Mouse (Mus musculus) embryonic facial prominence, embryonic 12.5 days (tissue): ENCODE results near the gene Ramp3. TPM values are rescaled to one million over a fixed set of nuclear protein-coding genes. Genes with fewer than 3 reads are reported as not detected.
"Not testable (repeated sequence)": the region's sequence is repeated elsewhere in the genome, so short reads cannot be mapped to it uniquely, and the experiment has no call there.

Source experiments
- ATAC-seq: fragments of 200-750 bp; cut with Nextera tagmentation; 2 replicates; pipeline ENCODE4 v1.8.0; 2017; ENCODE audit not compliant: insufficient number of reproducible peaks, insufficient read depth, low FRiP score, low TSS enrichment
- H3K27ac ChIP-seq: fragments of 300-500 bp; sonication (generic); 2 replicates; pipeline ENCODE4 v1.5.1; 2016; ENCODE audit warnings: mild to moderate bottlenecking
- H3K27me3 ChIP-seq: fragments of 300-500 bp; sonication (generic); 2 replicates; pipeline ENCODE4 v1.6.1; 2016; ENCODE audit warnings: mild to moderate bottlenecking, moderate library complexity
- H3K36me3 ChIP-seq: fragments of 300-500 bp; sonication (generic); 2 replicates; pipeline ENCODE4 v1.6.1; 2016; ENCODE audit warnings: mild to moderate bottlenecking
- H3K4me1 ChIP-seq: fragments of 300-500 bp; sonication (generic); 2 replicates; pipeline ENCODE4 v1.6.1; 2016
- H3K4me2 ChIP-seq: fragments of 300-500 bp; sonication (generic); replicated peaks from 2 replicates; pipeline ENCODE4 v1.6.1; 2016; ENCODE audit warnings: mild to moderate bottlenecking, moderate library complexity
- H3K4me3 ChIP-seq: fragments of 300-500 bp; sonication (generic); 2 replicates; pipeline ENCODE4 v1.5.1; 2016; ENCODE audit warnings: mild to moderate bottlenecking
- H3K9ac ChIP-seq: fragments of 300-500 bp; sonication (generic); 2 replicates; pipeline ENCODE4 v1.6.1; 2016; ENCODE audit warnings: mild to moderate bottlenecking, moderate library complexity
- H3K9me3 ChIP-seq: fragments of 300-500 bp; sonication (generic); 2 replicates; pipeline ENCODE4 v1.6.1; 2016; ENCODE audit warnings: mild to moderate bottlenecking, moderate library complexity
- WGBS: fragments of 180-500 bp; shearing (Covaris S2); methylation state at CpG from one replicate; pipeline ENCODE4 v1.1.7; 2016; 5-methylcytosine and 5-hydroxymethylcytosine counted together
- polyA plus RNA-seq: library from polyadenylated mRNA; unstranded; fragments of >200 nt; fragmentation: Nextera tagmentation; extraction: Ambion mirVana; gene quantifications from 2 replicates; pipeline ENCODE4 v1.2.1, GENCODE M21; 2016

Ramp3 gene
- polyA plus RNA-seq, 1 experiment from 2014 or later = 5.5 TPM

DNA sequence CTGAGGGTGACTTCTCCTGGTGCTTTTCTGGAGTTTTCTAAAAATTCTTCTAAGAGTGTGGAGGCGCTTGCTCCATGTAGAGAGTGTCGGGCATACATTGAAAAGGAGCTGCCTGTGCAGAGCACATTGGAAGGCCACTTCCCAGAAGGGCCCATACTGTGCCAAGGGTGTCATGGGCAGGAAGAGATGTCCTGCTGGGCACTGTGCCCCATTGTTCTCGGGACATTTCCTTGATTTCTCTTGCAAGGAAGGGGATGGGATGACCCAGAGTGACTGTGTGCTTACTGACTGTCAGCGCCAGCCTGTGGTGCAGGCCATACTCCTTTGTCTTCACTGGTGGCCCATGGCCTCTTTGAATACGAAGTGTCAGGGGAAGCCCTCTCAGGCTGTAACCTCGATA is 19.2 kb upstream of the Ramp3 start:
- no peak overlapping the region for H3K27ac ChIP-seq
- H3K4me2 ChIP-seq = no peak overlapping the region
- H3K27me3 ChIP-seq = no peaks in the 10 kb centered on the region
- WGBS = 75% methylated on average over 6 of the region's 6 CpGs
- H3K4me1 ChIP-seq = no peaks in the 10 kb centered on the region
- H3K4me3 ChIP-seq = no peak overlapping the region
- H3K9ac ChIP-seq = no peak overlapping the region
- H3K36me3 ChIP-seq = no peaks in the 10 kb centered on the region
- no peaks in the 10 kb centered on the region for H3K9me3 ChIP-seq
- no peak for ATAC-seq

DNA sequence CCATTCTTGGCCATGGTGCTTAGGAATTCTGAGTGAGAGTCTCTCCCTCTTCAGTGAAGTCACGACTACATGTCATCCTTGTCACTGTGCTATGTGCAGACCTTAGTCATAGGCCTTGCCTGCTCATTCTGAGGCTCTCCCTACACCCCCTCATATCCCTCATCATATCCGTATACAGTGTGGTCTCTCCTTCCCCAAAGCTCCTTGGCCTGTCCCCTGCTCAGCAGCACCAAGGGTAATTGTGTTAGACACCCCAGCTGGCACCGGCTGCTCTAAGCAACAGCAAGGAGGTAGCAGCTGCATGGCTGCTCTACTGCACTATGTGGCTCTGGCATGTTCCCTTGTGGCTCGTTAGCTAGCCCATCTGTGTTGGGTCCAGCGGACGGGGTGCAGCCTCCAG is 13.8 kb upstream of the Ramp3 start:
- Histone ChIP-seq H3K9me3 (no peaks in the 10 kb centered on the region), H3K9ac (no peak overlapping the region), H3K27ac (no peak overlapping the region), H3K4me2 (no peak overlapping the region), H3K36me3 (no peaks in the 10 kb centered on the region), H3K4me1 (no peaks in the 10 kb centered on the region), H3K4me3 (no peak overlapping the region), H3K27me3 (no peaks in the 10 kb centered on the region)
- 75% methylated on average over 6 of the region's 6 CpGs for WGBS
- no peak for ATAC-seq

DNA sequence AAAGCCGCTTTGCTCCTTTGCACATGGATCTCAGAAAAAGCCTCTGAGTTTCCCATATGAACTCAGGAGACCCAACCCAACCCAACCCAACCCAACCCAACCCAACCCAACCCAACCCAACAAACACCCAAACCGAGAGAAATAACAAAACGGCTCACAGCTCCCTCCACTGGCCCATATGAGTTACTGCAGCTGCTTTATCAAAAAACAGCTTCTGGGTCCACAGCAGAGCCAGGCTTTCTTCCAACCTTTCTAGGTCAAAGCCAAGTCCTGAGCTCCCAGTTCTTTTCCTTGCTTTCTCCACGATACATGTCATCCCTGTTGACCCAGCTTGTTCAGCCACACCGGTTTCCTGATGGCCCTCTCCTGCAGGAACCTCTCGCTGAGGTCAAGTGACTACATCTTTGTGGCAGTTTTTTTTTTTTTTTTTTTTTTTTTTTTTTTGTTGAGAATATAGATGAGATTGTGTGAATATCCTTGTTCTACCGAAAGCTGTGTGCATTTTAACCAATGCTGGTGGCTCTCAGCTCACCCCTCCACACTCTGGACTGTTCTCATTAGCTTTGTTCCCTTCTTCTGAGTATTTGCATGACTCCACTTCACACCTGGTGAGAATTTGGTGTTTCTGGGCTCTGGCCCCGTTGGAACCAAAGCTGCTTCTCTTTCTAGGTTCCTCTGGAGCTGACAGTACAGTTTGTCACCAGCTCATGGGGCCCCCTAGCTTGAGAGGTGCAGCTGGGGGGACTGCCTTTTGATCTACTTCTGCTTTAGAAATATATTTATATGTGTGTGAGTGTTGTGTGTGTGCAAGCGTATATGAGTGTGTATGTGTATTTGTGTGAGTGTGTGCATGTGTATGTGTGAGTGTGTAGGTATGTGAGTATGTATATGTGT is 10.2 kb upstream of the Ramp3 start:
- no peak overlapping the region; the same call in 1 of the 2 replicates for H3K27ac ChIP-seq
- WGBS = 64% methylated on average over 9 of the region's 9 CpGs

DNA sequence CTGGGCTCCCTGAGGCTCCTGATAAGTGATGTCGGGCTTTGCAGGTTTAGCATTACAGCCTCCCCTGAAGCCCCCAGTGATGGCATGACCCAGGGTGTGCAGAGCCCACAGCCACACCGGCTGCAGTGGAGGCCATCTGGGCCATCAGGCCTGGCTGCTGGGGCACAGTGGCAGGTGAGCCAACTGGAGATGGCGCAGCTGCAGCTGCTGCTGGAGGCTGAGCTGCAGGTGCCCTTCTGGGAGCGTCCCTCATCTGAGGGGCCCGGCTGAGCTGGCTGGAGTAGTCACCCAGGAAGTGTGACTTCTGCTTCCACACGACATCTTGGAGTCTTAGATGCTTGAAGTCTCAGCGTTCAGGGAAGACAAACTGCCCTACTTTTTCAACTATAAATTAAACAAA is 7.8 kb upstream of the Ramp3 start:
- Histone ChIP-seq H3K27ac (no peak overlapping the region), H3K27me3 (no peaks in the 10 kb centered on the region), H3K4me2 (no peak overlapping the region), H3K4me1 (no peaks in the 10 kb centered on the region), H3K36me3 (no peaks in the 10 kb centered on the region), H3K9ac (no peak overlapping the region), H3K9me3 (no peaks in the 10 kb centered on the region), H3K4me3 (no peak overlapping the region)
- WGBS = 73% methylated on average over 7 of the region's 7 CpGs
- no peak for ATAC-seq

More for the DNA sequence above, 10.2 kb upstream of the Ramp3 start:
- H3K36me3 ChIP-seq = no peaks in the 10 kb centered on the region
- no peaks in the 10 kb centered on the region for H3K4me1 ChIP-seq
- H3K4me2 ChIP-seq = no peak overlapping the region
- ATAC-seq = no peak
- H3K4me3 ChIP-seq = no peak overlapping the region
- H3K9ac ChIP-seq = 0 out of 2 replicates have a peak overlapping the region, but pooled peaks have one; percentile 15
- no peaks in the 10 kb centered on the region for H3K9me3 ChIP-seq
- H3K27me3 ChIP-seq = no peaks in the 10 kb centered on the region

DNA sequence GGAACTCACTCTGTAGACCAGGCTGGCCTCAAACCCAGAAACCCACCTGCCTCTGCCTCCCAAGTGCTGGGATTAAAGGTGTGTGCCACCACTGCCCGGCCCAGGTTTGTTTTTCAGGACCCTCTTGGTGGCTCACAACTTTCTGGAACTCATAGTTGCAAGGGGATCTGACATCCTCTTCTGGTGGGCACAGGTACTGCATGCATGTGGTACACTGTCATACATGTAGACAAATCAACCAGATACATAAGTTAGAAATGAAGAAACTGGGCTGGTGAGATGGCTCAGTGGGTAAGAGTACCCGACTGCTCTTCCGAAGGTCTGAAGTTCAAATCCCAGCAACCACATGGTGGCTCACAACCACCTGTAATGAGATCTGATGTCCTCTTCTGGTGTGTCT is 5.3 kb upstream of the Ramp3 start:
- H3K4me1 ChIP-seq, ATAC-seq, H3K9ac ChIP-seq, H3K27ac ChIP-seq, H3K4me3 ChIP-seq, H3K9me3 ChIP-seq, H3K4me2 ChIP-seq, H3K27me3 ChIP-seq, H3K36me3 ChIP-seq: not testable (repeated sequence)
- WGBS = 70% methylated on average over 3 of the region's 3 CpGs

DNA sequence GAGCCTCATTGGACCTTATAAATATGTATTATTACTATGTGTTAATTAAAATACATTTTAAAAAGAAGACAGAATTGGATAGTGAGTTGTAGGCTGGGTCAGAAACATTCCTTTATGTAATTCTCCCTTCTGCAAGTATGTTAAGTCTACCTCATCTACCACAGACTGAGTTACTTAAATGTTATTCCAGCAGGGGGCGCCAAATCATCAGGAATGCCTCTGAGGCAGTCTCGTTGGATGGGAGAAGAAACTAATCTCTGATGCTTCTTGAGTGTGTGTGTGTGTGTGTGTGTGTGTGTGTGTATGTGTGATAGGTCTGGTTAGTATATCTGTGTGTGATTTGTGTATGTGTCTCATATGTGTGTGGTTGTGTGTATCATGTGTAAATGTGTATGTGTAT is 3.4 kb upstream of the Ramp3 start:
- no peak for ATAC-seq

DNA sequence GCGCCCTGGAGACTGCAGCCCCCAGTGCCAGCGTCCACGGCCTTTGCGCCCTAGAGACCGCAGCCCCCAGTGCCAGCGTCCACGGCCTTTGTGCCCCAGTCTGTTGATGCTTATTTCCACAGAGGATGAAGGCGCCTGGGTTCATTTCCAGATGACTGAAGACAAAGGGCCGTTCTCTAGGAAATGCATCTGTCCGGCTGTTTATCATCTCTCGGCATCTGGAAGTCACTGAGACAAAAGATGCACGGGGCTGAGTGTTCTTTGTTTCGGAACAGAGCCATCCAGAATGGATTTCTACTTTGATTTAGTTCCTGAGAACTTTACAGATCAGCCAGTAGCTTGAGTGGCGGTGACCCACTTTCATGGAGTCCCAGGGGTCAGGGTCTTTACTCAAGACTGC is 2.9 kb downstream of the Ramp3 start:
- ATAC-seq = no peak
- no peak overlapping the region for H3K4me3 ChIP-seq
- H3K9me3 ChIP-seq = no peaks in the 10 kb centered on the region
- no peak overlapping the region for H3K4me2 ChIP-seq
- no peaks in the 10 kb centered on the region for H3K4me1 ChIP-seq
- 75% methylated on average over 14 of the region's 14 CpGs for WGBS
- H3K36me3 ChIP-seq = no peaks in the 10 kb centered on the region
- H3K9ac ChIP-seq = no peak overlapping the region
- no peaks in the 10 kb centered on the region for H3K27me3 ChIP-seq
- no peak overlapping the region for H3K27ac ChIP-seq

More for the DNA sequence above, 3.4 kb upstream of the Ramp3 start:
- Histone ChIP-seq H3K27ac (no peak overlapping the region), H3K4me1 (no peaks in the 10 kb centered on the region), H3K4me2 (no peak overlapping the region), H3K9ac (no peak overlapping the region), H3K4me3 (no peak overlapping the region), H3K27me3 (no peaks in the 10 kb centered on the region), H3K36me3 (no peaks in the 10 kb centered on the region), H3K9me3 (no peaks in the 10 kb centered on the region)
- 0% methylated on average over 2 of the region's 2 CpGs for WGBS

DNA sequence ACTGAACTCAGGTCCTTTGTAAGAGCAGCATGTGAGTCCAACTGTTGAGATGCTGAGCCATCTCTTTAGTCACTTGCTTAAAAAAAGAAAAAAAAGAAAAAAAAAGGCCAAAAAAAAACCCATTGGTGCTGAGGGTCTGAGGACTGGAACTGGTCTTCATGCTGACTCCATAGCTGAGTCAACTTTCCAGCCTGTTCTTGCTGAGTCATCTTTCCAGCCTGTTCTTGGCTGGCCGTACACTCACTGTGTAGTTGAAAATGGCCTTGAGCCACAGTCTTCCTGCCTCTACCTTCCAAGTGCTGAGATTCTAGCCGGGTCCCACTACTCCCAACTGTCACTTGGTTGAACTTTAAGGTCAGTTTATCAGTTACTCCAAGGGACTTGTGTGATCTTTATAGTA is 8.3 kb downstream of the Ramp3 start:
- Histone ChIP-seq H3K27me3 (no peaks in the 10 kb centered on the region), H3K4me1 (peaks cover 3% of the 10 kb centered on the region; the same call in 1 of the 2 replicates), H3K9ac (no peak overlapping the region), H3K27ac (no peak overlapping the region), H3K9me3 (no peaks in the 10 kb centered on the region), H3K36me3 (no peaks in the 10 kb centered on the region), H3K4me3 (no peak overlapping the region), H3K4me2 (no peak overlapping the region)
- 77% methylated on average over 2 of the region's 2 CpGs for WGBS
- no peak for ATAC-seq

DNA sequence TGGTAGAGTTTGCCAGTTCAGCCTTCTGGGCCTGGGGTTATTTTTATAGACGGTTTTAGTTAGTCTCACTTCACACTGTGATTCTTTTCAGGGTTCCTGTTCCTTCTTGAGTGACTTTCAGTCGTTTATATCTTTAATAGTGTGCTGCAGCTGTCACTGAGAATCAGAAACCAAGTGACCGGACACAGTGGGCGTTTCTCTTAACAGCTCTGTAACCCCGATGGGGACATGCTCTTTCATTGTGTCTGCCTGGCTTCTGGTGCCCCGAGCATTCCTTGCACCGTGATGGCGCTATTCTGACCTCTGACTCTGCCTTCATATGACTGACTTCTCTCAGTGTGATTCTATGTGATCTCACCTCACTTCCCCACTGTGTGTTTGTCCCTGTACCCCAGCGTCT is 10.7 kb downstream of the Ramp3 start:
- no peak for ATAC-seq
- Histone ChIP-seq H3K27ac (no peak overlapping the region), H3K9ac (no peak overlapping the region), H3K4me2 (no peak overlapping the region), H3K4me3 (no peak overlapping the region), H3K27me3 (no peaks in the 10 kb centered on the region), H3K36me3 (no peaks in the 10 kb centered on the region), H3K9me3 (no peaks in the 10 kb centered on the region), H3K4me1 (peaks cover 3% of the 10 kb centered on the region; the same call in 1 of the 2 replicates)
- WGBS = 39% methylated on average over 9 of the region's 9 CpGs

DNA sequence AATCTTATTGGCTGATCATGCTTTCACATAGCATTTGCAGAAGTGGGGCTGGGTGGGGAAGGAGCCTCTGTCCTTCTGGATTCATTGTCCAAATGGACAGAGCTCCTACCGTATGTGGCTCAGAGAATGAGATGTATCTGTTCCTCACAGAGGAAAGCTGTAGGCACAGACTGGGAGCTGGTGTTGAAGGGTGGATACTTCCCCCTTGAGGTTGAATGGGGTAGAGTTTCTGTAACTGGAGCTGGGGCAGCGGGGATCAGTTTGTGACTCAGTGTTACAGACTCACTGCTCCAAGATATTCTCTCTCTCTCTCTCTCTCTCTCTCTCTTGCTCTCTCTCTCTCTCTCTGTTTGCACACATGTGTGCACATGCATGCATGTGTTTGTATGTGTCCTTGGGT is 11.7 kb downstream of the Ramp3 start:
- H3K27me3 ChIP-seq = no peaks in the 10 kb centered on the region
- H3K36me3 ChIP-seq = no peaks in the 10 kb centered on the region
- no peak overlapping the region for H3K4me2 ChIP-seq
- WGBS = 34% methylated on average over 2 of the region's 2 CpGs
- H3K9ac ChIP-seq = no peak overlapping the region
- H3K4me1 ChIP-seq = peaks cover 3% of the 10 kb centered on the region; the same call in 1 of the 2 replicates
- no peak overlapping the region for H3K4me3 ChIP-seq
- ATAC-seq = no peak
- H3K9me3 ChIP-seq = no peaks in the 10 kb centered on the region
- no peak overlapping the region for H3K27ac ChIP-seq

DNA sequence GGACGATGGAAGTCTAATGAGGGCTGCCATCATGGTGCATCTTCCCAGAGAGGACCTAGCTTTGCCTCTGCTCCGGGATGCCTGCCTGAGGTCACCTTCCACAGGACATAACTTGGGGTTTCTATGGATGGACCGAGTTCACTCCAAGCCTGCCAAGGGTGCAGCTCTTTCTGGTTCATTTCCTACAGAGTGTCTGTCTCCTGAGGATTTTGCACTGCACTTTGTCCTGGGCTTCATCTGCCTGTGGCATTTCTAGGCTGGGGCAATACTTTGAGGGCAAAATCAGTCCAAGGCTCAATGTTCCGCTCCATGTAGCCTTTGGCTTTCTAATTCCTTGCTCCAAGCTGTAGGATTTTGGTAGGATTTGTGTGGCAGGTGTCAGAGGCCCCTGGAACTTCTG is 12.5 kb downstream of the Ramp3 start:
- no peak for ATAC-seq
- Histone ChIP-seq H3K4me3 (no peak overlapping the region), H3K27me3 (no peaks in the 10 kb centered on the region), H3K4me2 (no peak overlapping the region), H3K36me3 (no peaks in the 10 kb centered on the region), H3K9ac (no peak overlapping the region), H3K4me1 (peaks cover 3% of the 10 kb centered on the region; the same call in 1 of the 2 replicates), H3K9me3 (no peaks in the 10 kb centered on the region), H3K27ac (no peak overlapping the region)
- WGBS = 87% methylated on average over 4 of the region's 4 CpGs

DNA sequence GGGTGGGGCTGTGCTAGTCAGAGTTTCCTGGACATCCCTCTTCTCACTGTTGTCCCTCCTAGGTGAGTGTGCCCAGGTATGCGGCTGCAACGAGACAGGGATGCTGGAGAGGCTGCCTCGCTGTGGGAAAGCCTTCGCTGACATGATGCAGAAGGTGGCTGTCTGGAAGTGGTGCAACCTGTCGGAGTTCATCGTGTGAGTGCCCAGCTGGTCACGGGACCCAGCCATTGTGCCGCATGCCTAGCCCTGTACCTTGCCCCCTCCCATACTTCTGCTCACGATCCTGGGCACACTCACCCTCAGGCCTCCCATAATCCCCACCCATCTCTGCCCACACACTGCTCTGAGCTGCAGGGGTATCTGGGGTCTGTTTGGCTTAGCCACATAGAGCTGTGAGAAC is 16.4 kb downstream of the Ramp3 start:
- ATAC-seq = no peak
- Histone ChIP-seq H3K27ac (no peak overlapping the region), H3K9ac (no peak overlapping the region), H3K9me3 (no peaks in the 10 kb centered on the region), H3K4me1 (peaks cover 3% of the 10 kb centered on the region; the same call in 1 of the 2 replicates), H3K36me3 (no peaks in the 10 kb centered on the region), H3K27me3 (no peaks in the 10 kb centered on the region), H3K4me3 (no peak overlapping the region), H3K4me2 (no peak overlapping the region)
- WGBS = 86% methylated on average over 9 of the region's 9 CpGs
